Mouse (Mus musculus) CH12.LX (cell line): ENCODE measurements around the gene Galnt5. TPM values are rescaled to one million over a fixed set of nuclear protein-coding genes. Genes with fewer than 3 reads are reported as not detected.

ENCODE experiments used
- DNase-seq: peaks from one replicate; pipeline ENCODE4 v3.0.0-alpha.2; 2013; ENCODE audit errors: extremely low read depth
- H3K27ac ChIP-seq: 2 replicates; pipeline ENCODE4 v1.5.1; 2012; ENCODE audit warnings: low read depth, mild to moderate bottlenecking, control low read depth, moderate library complexity; ENCODE audit not compliant: insufficient read depth
- H3K27me3 ChIP-seq: replicated peaks from 2 replicates; pipeline ENCODE3; 2012; ENCODE audit warnings: inconsistent platforms
- H3K36me3 ChIP-seq, 2 experiments: replicated peaks in 1 of 2; 2 replicates each; pipeline versions ENCODE3 to v1.6.1; 2012; ENCODE audit warnings: inconsistent platforms in 1 of 2, low read length in 1 of 2, mild to moderate bottlenecking in 1 of 2, mixed read lengths in 1 of 2, moderate library complexity in 1 of 2; ENCODE audit not compliant: control insufficient read depth in 1 of 2, insufficient read depth in 1 of 2
- H3K4me1 ChIP-seq, 2 experiments: 2 replicates each; pipeline ENCODE4 v1.6.1; 2012; ENCODE audit warnings: inconsistent platforms in 1 of 2, moderate library complexity in 1 of 2; ENCODE audit not compliant: insufficient read depth in 2 of 2, control insufficient read depth in 1 of 2
- H3K4me2 ChIP-seq: 2 replicates; pipeline ENCODE4 v1.6.1; 2012; ENCODE audit warnings: low read depth, mild to moderate bottlenecking, control low read depth; ENCODE audit not compliant: poor library complexity, insufficient read depth, severe bottlenecking
- H3K4me3 ChIP-seq, 3 experiments: fragments of 150-350 bp in 1 of 3; sonication (generic) in 1 of 3; replicated peaks in 1 of 3; 2 replicates each; pipeline versions ENCODE3 to v1.5.1; 2011 to 2012; ENCODE audit warnings: low read depth in 2 of 3, low read length in 2 of 3, mild to moderate bottlenecking in 2 of 3, moderate library complexity in 2 of 3, control low read depth in 1 of 3, improper control_type of control experiment in 1 of 3, inconsistent platforms in 1 of 3, mixed read lengths in 1 of 3; ENCODE audit not compliant: poor library complexity in 1 of 3
- H3K79me2 ChIP-seq: replicated peaks from 2 replicates; pipeline ENCODE4 v1.6.1; 2012; ENCODE audit warnings: mild to moderate bottlenecking, moderate library complexity; ENCODE audit not compliant: control insufficient read depth, poor library complexity, insufficient read depth, severe bottlenecking; ENCODE audit errors: extremely low read depth
- H3K9ac ChIP-seq: 2 replicates; pipeline ENCODE4 v1.6.1; 2012; ENCODE audit warnings: low read depth, mild to moderate bottlenecking, control low read depth, moderate library complexity; ENCODE audit not compliant: insufficient read depth
- H3K9me3 ChIP-seq: replicated peaks from 2 replicates; pipeline ENCODE3; 2012; ENCODE audit warnings: low read length, inconsistent platforms, mixed read lengths
- BHLHE40 ChIP-seq: IDR thresholded peaks from 2 replicates; pipeline ENCODE4 v1.6.1; 2011; ENCODE audit warnings: mild to moderate bottlenecking, low read depth, low read length, improper control_type of control experiment
- CHD2 ChIP-seq: IDR thresholded peaks from 2 replicates; pipeline ENCODE4 v1.6.1; 2011; ENCODE audit warnings: low read length, improper control_type of control experiment
- CTCF ChIP-seq, 2 experiments: IDR thresholded peaks in 1 of 2; conservative IDR thresholded peaks in 1 of 2; 2 replicates each; pipeline ENCODE4 v1.5.1; 2011 to 2012; ENCODE audit warnings: low read depth in 2 of 2, low read length in 2 of 2, improper control_type of control experiment in 1 of 2, inconsistent platforms in 1 of 2, mild to moderate bottlenecking in 1 of 2, moderate library complexity in 1 of 2
- ELF1 ChIP-seq: IDR thresholded peaks from 2 replicates; pipeline ENCODE4 v1.6.1; 2014; ENCODE audit warnings: low read depth, mild to moderate bottlenecking, inconsistent platforms, low read length, improper control_type of control experiment
- ETS1 ChIP-seq: conservative IDR thresholded peaks from 2 replicates; pipeline ENCODE4 v1.6.1; 2012; ENCODE audit warnings: low read depth, mild to moderate bottlenecking, inconsistent platforms, low read length, improper control_type of control experiment, moderate library complexity
- GABPA ChIP-seq: IDR thresholded peaks from 2 replicates; pipeline ENCODE4 v1.6.1; 2012; ENCODE audit warnings: low read depth, low read length, improper control_type of control experiment, inconsistent platforms; ENCODE audit not compliant: insufficient replicate concordance
- IRF4 ChIP-seq: IDR thresholded peaks from 2 replicates; pipeline ENCODE4 v1.6.1; 2014; ENCODE audit warnings: low read depth, mild to moderate bottlenecking, inconsistent platforms, low read length, improper control_type of control experiment
- JUND ChIP-seq: conservative IDR thresholded peaks from 2 replicates; pipeline ENCODE4 v1.6.1; 2011; ENCODE audit warnings: low read depth, low read length, improper control_type of control experiment
- MAZ ChIP-seq: IDR thresholded peaks from 2 replicates; pipeline ENCODE4 v1.6.1; 2012; ENCODE audit warnings: low read depth, mild to moderate bottlenecking, inconsistent platforms, low read length, improper control_type of control experiment, moderate library complexity
- MEF2A ChIP-seq: IDR thresholded peaks from 2 replicates; pipeline ENCODE4 v1.6.1; 2014; ENCODE audit warnings: low read depth, mild to moderate bottlenecking, inconsistent platforms, low read length, improper control_type of control experiment, borderline replicate concordance
- MYC ChIP-seq: IDR thresholded peaks from 2 replicates; pipeline ENCODE4 v1.6.1; 2011; ENCODE audit warnings: low read depth, mild to moderate bottlenecking, improper control_type of control experiment, low read length
- NELFE ChIP-seq: IDR thresholded peaks from 2 replicates; pipeline ENCODE4 v1.6.1; 2011; ENCODE audit warnings: low read depth, low read length, improper control_type of control experiment
- NRF1 ChIP-seq: IDR thresholded peaks from 2 replicates; pipeline ENCODE4 v1.6.1; 2014; ENCODE audit warnings: low read depth, mild to moderate bottlenecking, inconsistent platforms, low read length, improper control_type of control experiment, moderate library complexity
- POLR2A ChIP-seq: IDR thresholded peaks from 2 replicates; pipeline ENCODE4 v1.6.1; 2011; ENCODE audit warnings: low read depth, mild to moderate bottlenecking, improper control_type of control experiment, low read length
- POLR2AphosphoS2 ChIP-seq: IDR thresholded peaks from 2 replicates; pipeline ENCODE4 v1.6.1; 2011; ENCODE audit warnings: low read depth, low read length, improper control_type of control experiment
- RAD21 ChIP-seq: IDR thresholded peaks from 2 replicates; pipeline ENCODE4 v1.6.1; 2011; ENCODE audit warnings: low read depth, mild to moderate bottlenecking, low read length, improper control_type of control experiment, moderate library complexity
- RCOR1 ChIP-seq: conservative IDR thresholded peaks from 2 replicates; pipeline ENCODE4 v1.6.1; 2012; ENCODE audit warnings: low read depth, mild to moderate bottlenecking, inconsistent platforms, low read length, improper control_type of control experiment
- SIN3A ChIP-seq: IDR thresholded peaks from 2 replicates; pipeline ENCODE4 v1.6.1; 2012; ENCODE audit warnings: low read length, improper control_type of control experiment, inconsistent platforms
- SMC3 ChIP-seq: IDR thresholded peaks from 2 replicates; pipeline ENCODE4 v1.6.1; 2011; ENCODE audit warnings: low read depth, low read length, improper control_type of control experiment
- TBP ChIP-seq: conservative IDR thresholded peaks from 2 replicates; pipeline ENCODE4 v1.6.1; 2011; ENCODE audit warnings: low read depth, low read length, improper control_type of control experiment
- TCF12 ChIP-seq: IDR thresholded peaks from 2 replicates; pipeline ENCODE4 v1.6.1; 2014; ENCODE audit warnings: low read depth, mild to moderate bottlenecking, inconsistent platforms, low read length, improper control_type of control experiment
- UBTF ChIP-seq: IDR thresholded peaks from 2 replicates; pipeline ENCODE4 v1.6.1; 2012; ENCODE audit warnings: low read depth, mild to moderate bottlenecking, inconsistent platforms, low read length, improper control_type of control experiment, moderate library complexity
- ZKSCAN1 ChIP-seq: IDR thresholded peaks from 2 replicates; pipeline ENCODE4 v1.6.1; 2012; ENCODE audit warnings: low read depth, inconsistent platforms, low read length, improper control_type of control experiment, borderline replicate concordance
- ZMIZ1 ChIP-seq: IDR thresholded peaks from 2 replicates; pipeline ENCODE4 v1.6.1; 2012; ENCODE audit warnings: low read depth, mild to moderate bottlenecking, inconsistent platforms, low read length, improper control_type of control experiment
- ZNF384 ChIP-seq: IDR thresholded peaks from 2 replicates; pipeline ENCODE4 v1.6.1; 2012; ENCODE audit warnings: low read depth, low read length, improper control_type of control experiment, inconsistent platforms
- dilution Hi-C: fragments of 300-500 bp; cut with MboI; formaldehyde crosslinking; loops from 2 replicates; pipeline ENCODE4 v1.14.3; 2020; ENCODE audit warnings: low sequenced_read_pairs; ENCODE audit not compliant: extremely low pct_unique_long_range_greater_than_20kb, extremely low pct_ligation_motif_present
- in situ Hi-C: fragments of 300-500 bp; cut with MboI; formaldehyde crosslinking; loops from 3 replicates; pipeline ENCODE4 v1.14.3; 2019; ENCODE audit warnings: low sequenced_read_pairs, low pct_ligation_motif_present, low pct_unique_long_range_greater_than_20kb, mixed read lengths
- polyA plus RNA-seq: library from polyadenylated mRNA; unstranded; fragments of >175 nt; gene quantifications from 2 replicates; pipeline ENCODE4 v1.2.1, GENCODE M21; 2012; ENCODE audit warnings: low read depth; ENCODE audit not compliant: insufficient read length
- total RNA-seq, 2 experiments: library from RNA; depleted of rRNA; stranded (reverse); fragments of 300-350 nt in 1 of 2; fragments of >200 nt in 1 of 2; gene quantifications; 2 replicates each; pipeline ENCODE4 v1.2.3; 2012 to 2014

Gene Galnt5
- total and polyA plus RNA-seq, 3 experiments = not detected

DNA sequence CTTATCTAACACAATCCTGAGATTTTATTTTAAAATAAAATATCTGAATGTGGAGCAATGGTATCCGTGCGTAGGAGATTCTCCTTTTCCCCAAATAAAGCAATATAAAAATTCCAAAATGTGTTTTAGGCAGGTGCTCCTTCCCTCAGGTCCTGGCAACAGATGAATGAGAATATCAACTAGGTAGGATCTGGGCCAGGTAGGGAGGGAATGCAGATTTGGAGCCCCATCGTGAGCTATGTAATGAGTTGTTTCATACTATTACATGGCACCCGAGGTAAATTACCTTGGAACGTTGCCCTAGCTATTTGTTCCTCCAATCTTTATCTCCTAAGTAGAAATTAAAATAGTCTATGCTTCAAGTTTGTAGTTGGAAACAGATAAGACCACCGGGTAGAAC is 25.9 kb downstream of the Galnt5 start:
- dilution Hi-C loops (no loop called here), in situ Hi-C loops (no loop called here)
- DNase-seq = no peak
- Histone ChIP-seq H3K79me2 (no peaks in the 10 kb centered on the region), H3K4me1 (peaks cover 0 to 3% of the 10 kb centered on the region in 2 experiments; a peak in 2 of 4 replicates), H3K9ac (no peak overlapping the region), H3K36me3 (no peaks in the 10 kb centered on the region), H3K4me3 (no peak overlapping the region), H3K27ac (no peak overlapping the region), H3K27me3 (no peaks in the 10 kb centered on the region), H3K4me2 (no peak overlapping the region), H3K9me3 (no peaks in the 10 kb centered on the region)
- TF ChIP-seq ZNF384 (no peak), SIN3A (no peak), ETS1 (no peak), RAD21 (no peak), CHD2 (no peak), TCF12 (no peak), BHLHE40 (no peak), CTCF (conservative IDR thresholded peaks at IDR 0.05 in 1 of 2, IDR thresholded peaks at IDR 0.05 in 1 of 2; ENCODE audit: low read depth in 2 of 2, low read length in 2 of 2) (no peak), MEF2A (no peak), NRF1 (no peak), NELFE (no peak), ELF1 (no peak), RCOR1 (no peak), SMC3 (no peak), ZKSCAN1 (no peak), IRF4 (no peak), MYC (no peak), GABPA (no peak), UBTF (no peak), TBP (no peak)

DNA sequence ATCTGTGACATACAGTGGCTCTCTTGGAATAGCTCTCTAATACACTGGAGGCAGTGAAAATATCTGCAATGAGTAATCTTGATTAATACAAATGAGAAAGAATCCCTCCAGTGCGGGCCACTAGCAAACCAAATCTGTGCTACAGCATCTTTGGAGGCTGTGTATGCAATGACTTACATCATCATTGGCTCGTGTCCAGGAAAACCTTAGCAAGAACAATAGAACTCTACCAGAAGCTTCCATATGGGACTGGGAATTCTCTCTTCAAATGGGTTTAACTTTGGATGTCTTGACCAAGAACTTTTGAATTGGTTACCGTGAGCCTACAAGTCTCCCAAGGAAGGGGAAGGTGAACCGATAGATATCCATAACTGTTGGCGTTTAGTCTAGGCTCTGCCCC is 29.1 kb downstream of the Galnt5 start:
- no peaks in the 10 kb centered on the region for H3K36me3 ChIP-seq
- no peak for DNase-seq
- H3K27me3 ChIP-seq = no peaks in the 10 kb centered on the region
- in situ Hi-C loops = loop anchor here (25.0 kb wide), 2 partner anchors 286 to 636 kb away; no protein-coding TSS in a partner anchor
- no peaks in the 10 kb centered on the region for H3K9me3 ChIP-seq
- H3K79me2 ChIP-seq = no peaks in the 10 kb centered on the region
- no peak overlapping the region for H3K4me3 ChIP-seq
- dilution Hi-C loops = no loop called here
- H3K9ac ChIP-seq = no peak overlapping the region
- no peak for TF ChIP-seq ZKSCAN1
- no peak for TF ChIP-seq MAZ
- no peak for TF ChIP-seq JUND
- TF ChIP-seq POLR2A = no peak
- no peak for TF ChIP-seq ETS1
- TF ChIP-seq POLR2AphosphoS2 = no peak
- TF ChIP-seq ZMIZ1 = no peak
- TF ChIP-seq UBTF = no peak
- TF ChIP-seq NELFE = no peak
- no peak overlapping the region for H3K27ac ChIP-seq
- no peak overlapping the region for H3K4me2 ChIP-seq
- peaks cover 0 to 11% of the 10 kb centered on the region in 2 experiments; a peak in 2 of 4 replicates for H3K4me1 ChIP-seq
